Mouse (Mus musculus) lung, postnatal 0 days (tissue): ENCODE measurements around the gene Gm21987. TPM values are rescaled to one million over a fixed set of nuclear protein-coding genes. Genes with fewer than 3 reads are reported as not detected.

Experiments used
- ATAC-seq: fragments of 200-750 bp; cut with Nextera tagmentation; 2 replicates; pipeline ENCODE4 v1.8.0; 2017; ENCODE audit warnings: moderate library complexity
- DNase-seq: peaks from one replicate; pipeline ENCODE4 v3.0.0-alpha.2; 2016; ENCODE audit warnings: low spot score
- H3K27ac ChIP-seq: fragments of 300-500 bp; sonication (generic); 2 replicates; pipeline ENCODE4 v1.5.1; 2014; ENCODE audit warnings: antibody characterized with exemption, mild to moderate bottlenecking, low read length, mixed read lengths
- H3K27me3 ChIP-seq: fragments of 300-500 bp; sonication (generic); replicated peaks from 2 replicates; pipeline ENCODE4 v1.6.1; 2014; ENCODE audit warnings: low read length, mixed read lengths; ENCODE audit not compliant: insufficient read depth
- H3K36me3 ChIP-seq: fragments of 300-500 bp; sonication (generic); 2 replicates; pipeline ENCODE4 v1.6.1; 2014; ENCODE audit warnings: low read length, mixed read lengths; ENCODE audit not compliant: insufficient read depth
- H3K4me1 ChIP-seq: fragments of 300-500 bp; sonication (generic); 2 replicates; pipeline ENCODE4 v1.6.1; 2014; ENCODE audit warnings: antibody characterized with exemption, low read depth, low read length, mixed read lengths; ENCODE audit not compliant: insufficient read depth
- H3K4me2 ChIP-seq: fragments of 300-500 bp; sonication (generic); replicated peaks from 2 replicates; pipeline ENCODE4 v1.6.1; 2014; ENCODE audit warnings: low read depth, mild to moderate bottlenecking, low read length, moderate library complexity, mixed read lengths
- H3K4me3 ChIP-seq: fragments of 300-500 bp; sonication (generic); 2 replicates; pipeline ENCODE4 v1.5.1; 2014; ENCODE audit warnings: low read depth, low read length
- H3K9ac ChIP-seq: fragments of 300-500 bp; sonication (generic); replicated peaks from 2 replicates; pipeline ENCODE4 v1.6.1; 2014; ENCODE audit warnings: low read depth, mild to moderate bottlenecking
- H3K9me3 ChIP-seq: fragments of 300-500 bp; sonication (generic); 2 replicates; pipeline ENCODE4 v1.6.1; 2016; ENCODE audit warnings: low read length, mixed read lengths
- CTCF ChIP-seq: IDR thresholded peaks from 2 replicates; pipeline ENCODE4 v1.5.1; 2016; ENCODE audit warnings: antibody characterized with exemption, mild to moderate bottlenecking
- EP300 ChIP-seq: IDR thresholded peaks from 2 replicates; pipeline ENCODE4 v1.6.1; 2016; ENCODE audit warnings: antibody characterized with exemption, mild to moderate bottlenecking, control low read depth
- WGBS: fragments of 180-500 bp; shearing (Covaris S2); extraction: QIAGEN DNeasy Blood & Tissue Kit; methylation state at CpG from one replicate; pipeline ENCODE4 v1.1.7; 2014; 5-methylcytosine and 5-hydroxymethylcytosine counted together
- polyA plus RNA-seq: library from polyadenylated mRNA; unstranded; fragments of >200 nt; fragmentation: Nextera tagmentation; extraction: Ambion mirVana; gene quantifications from 2 replicates; pipeline ENCODE4 v1.2.1, GENCODE M21; 2015

Gm21987 gene
- not detected in 2 replicates for polyA plus RNA-seq

GRCm38 (mm10) chr16:38346529-38347325, at the start of gene Gm21987, which contains the start of gene Cox17:
Gm21987 (plus strand) TSS chr16:38347040.
Cox17 (plus strand) TSS chr16:38346991.
- TF ChIP-seq CTCF = no peak
- peak; percentile 65 for TF ChIP-seq EP300
- Histone ChIP-seq H3K4me2 (peak within 1 kb of the TSS; percentile 79), H3K9me3 (no peaks in the 10 kb centered on the region), H3K27ac (peak within 1 kb of the TSS; percentile 95), H3K9ac (peak within 1 kb of the TSS; percentile 86), H3K27me3 (no peaks in the 10 kb centered on the region), H3K4me3 (peak within 1 kb of the TSS; percentile 87), H3K36me3 (no peaks in the 10 kb centered on the region), H3K4me1 (peaks cover 4% of the 10 kb centered on the region; the same call in 1 of the 2 replicates)
- ATAC-seq (peak; percentile 97), DNase-seq (peak; percentile 99)
- 3% methylated on average over 34 of the region's 35 CpGs for WGBS

GRCm38 (mm10) chr16:38298410-38298809, 48.4 kb upstream of the Gm21987 start:
- Histone ChIP-seq H3K9me3 (no peaks in the 10 kb centered on the region), H3K27me3 (no peaks in the 10 kb centered on the region), H3K4me1 (no peaks in the 10 kb centered on the region), H3K9ac (no peak overlapping the region), H3K27ac (no peak overlapping the region), H3K4me3 (no peak overlapping the region), H3K4me2 (no peak overlapping the region), H3K36me3 (no peaks in the 10 kb centered on the region)
- DNase-seq (no peak), ATAC-seq (no peak)
- TF ChIP-seq CTCF (no peak), EP300 (no peak)
- WGBS = 61% methylated on average over 6 of the region's 6 CpGs

GRCm38 (mm10) chr16:38302367-38302766, 44.5 kb upstream of the Gm21987 start:
- no peak overlapping the region for H3K9ac ChIP-seq
- no peak overlapping the region for H3K4me3 ChIP-seq
- no peak overlapping the region for H3K4me2 ChIP-seq
- no peaks in the 10 kb centered on the region for H3K4me1 ChIP-seq
- whole genome bisulfite sequencing = 86% methylated on average over 13 of the region's 13 CpGs
- no peaks in the 10 kb centered on the region for H3K36me3 ChIP-seq
- no peak overlapping the region for H3K27ac ChIP-seq
- TF ChIP-seq EP300 = no peak
- no peak for TF ChIP-seq CTCF
- H3K27me3 ChIP-seq = no peaks in the 10 kb centered on the region
- DNase-seq (no peak), ATAC-seq (no peak)
- H3K9me3 ChIP-seq = no peaks in the 10 kb centered on the region

GRCm38 (mm10) chr16:38304460-38305194, 42.2 kb upstream of the Gm21987 start:
- Histone ChIP-seq H3K4me1 (no peaks in the 10 kb centered on the region), H3K4me2 (peak overlapping the region; percentile 40; the same call in 1 of the 2 replicates), H3K27ac (peak overlapping the region; percentile 28; the same call in 1 of the 2 replicates), H3K36me3 (no peaks in the 10 kb centered on the region), H3K27me3 (no peaks in the 10 kb centered on the region), H3K4me3 (peak overlapping the region; percentile 8; the same call in 1 of the 2 replicates), H3K9ac (no peak overlapping the region), H3K9me3 (no peaks in the 10 kb centered on the region)
- WGBS = 37% methylated on average over 17 of the region's 17 CpGs
- ATAC-seq (peak; percentile 96), DNase-seq (peak; percentile 82)
- peak; percentile 86 for TF ChIP-seq EP300
- peak; percentile 37 for TF ChIP-seq CTCF

GRCm38 (mm10) chr16:38306571-38307220, 40.1 kb upstream of the Gm21987 start:
- H3K9me3 ChIP-seq = no peaks in the 10 kb centered on the region
- no peaks in the 10 kb centered on the region for H3K4me1 ChIP-seq
- no peak overlapping the region for H3K9ac ChIP-seq
- TF ChIP-seq EP300 (no peak), CTCF (peak; percentile 66)
- ATAC-seq (no peak), DNase-seq (no peak)
- no peak overlapping the region for H3K27ac ChIP-seq
- H3K4me2 ChIP-seq = no peak overlapping the region
- H3K4me3 ChIP-seq = no peak overlapping the region
- no peaks in the 10 kb centered on the region for H3K27me3 ChIP-seq
- 50% methylated on average over 18 of the region's 18 CpGs for WGBS
- H3K36me3 ChIP-seq = no peaks in the 10 kb centered on the region

- Histone ChIP-seq H3K4me3 (no peak overlapping the region), H3K4me2 (no peak overlapping the region), H3K9ac (no peak overlapping the region), H3K27me3 (no peaks in the 10 kb centered on the region), H3K4me1 (no peaks in the 10 kb centered on the region), H3K27ac (no peak overlapping the region), H3K36me3 (no peaks in the 10 kb centered on the region), H3K9me3 (no peaks in the 10 kb centered on the region)
- ATAC-seq = no peak
- TF ChIP-seq EP300 (no peak), CTCF (no peak)
- 47% methylated on average over 5 of the region's 5 CpGs for WGBS
- no peak for DNase-seq
These were observed 39.6 kb upstream of the Gm21987 start for GRCm38 (mm10) chr16:38307221-38307605.
